Mouse (Mus musculus): ENCODE data around the gene Cep295. TPM values are rescaled to one million over a fixed set of nuclear protein-coding genes. Genes with fewer than 3 reads are reported as not detected.

Gene Cep295
- polyA plus RNA-seq (2015; fragmentation: Nextera tagmentation; extraction: Ambion mirVana), result 12.3 and 12.7 TPM in 2 replicates

GRCm38 (mm10) chr9:15357484-15358275, at the start of gene Cep295:
TSS of gene Cep295 (minus strand) at chr9:15357788.
- H3K27ac ChIP-seq (replicated peaks), result peak within 1 kb of the TSS; percentile 87
- ATAC-seq (ENCODE audit: low FRiP score, low read depth), result peak; percentile 100
- WGBS, result 2% methylated on average over 57 of the region's 60 CpGs
- H3K4me1 ChIP-seq (replicated peaks), result peaks cover 13% of the 10 kb centered on the region
- H3K4me3 ChIP-seq, result peak within 1 kb of the TSS; percentile 82
- no peaks in the 10 kb centered on the region for H3K9me3 ChIP-seq
- no peaks in the 10 kb centered on the region for H3K36me3 ChIP-seq
- H3K4me2 ChIP-seq, result peak within 1 kb of the TSS; percentile 68
- H3K9ac ChIP-seq, result peak within 1 kb of the TSS; percentile 77
- H3K27me3 ChIP-seq, result no peaks in the 10 kb centered on the region

GRCm38 (mm10) chr9:15397591-15397990, 40.0 kb upstream of the Cep295 start:
- Histone ChIP-seq H3K4me3 (no peak overlapping the region), H3K27me3 (no peaks in the 10 kb centered on the region), H3K27ac (replicated peaks) (no peak overlapping the region), H3K36me3 (no peaks in the 10 kb centered on the region), H3K4me1 (replicated peaks) (no peaks in the 10 kb centered on the region), H3K4me2 (no peak overlapping the region), H3K9me3 (no peaks in the 10 kb centered on the region), H3K9ac (no peak overlapping the region)
- ATAC-seq (ENCODE audit: low FRiP score, low read depth), result no peak
- WGBS, result 50% methylated on average over 4 of the region's 4 CpGs

- 82% methylated on average over 1 of the region's 1 CpGs for WGBS
- Histone ChIP-seq H3K27me3 (no peaks in the 10 kb centered on the region), H3K9me3 (no peaks in the 10 kb centered on the region), H3K4me1 (replicated peaks) (no peaks in the 10 kb centered on the region), H3K27ac (replicated peaks) (no peak overlapping the region), H3K9ac (no peak overlapping the region), H3K36me3 (no peaks in the 10 kb centered on the region), H3K4me2 (no peak overlapping the region), H3K4me3 (no peak overlapping the region)
- no peak for ATAC-seq (ENCODE audit: low FRiP score, low read depth)
These were observed 37.9 kb upstream of the Cep295 start for GRCm38 (mm10) chr9:15395353-15395942.

- no peak for ATAC-seq (ENCODE audit: low FRiP score, low read depth)
- no peak overlapping the region for H3K9ac ChIP-seq
- H3K36me3 ChIP-seq, result no peaks in the 10 kb centered on the region
- H3K4me1 ChIP-seq (replicated peaks), result no peaks in the 10 kb centered on the region
- 78% methylated on average over 5 of the region's 5 CpGs for whole genome bisulfite sequencing
- H3K4me3 ChIP-seq, result no peak overlapping the region
- no peak overlapping the region for H3K4me2 ChIP-seq
- no peaks in the 10 kb centered on the region for H3K9me3 ChIP-seq
- no peak overlapping the region for H3K27ac ChIP-seq (replicated peaks)
- H3K27me3 ChIP-seq, result no peaks in the 10 kb centered on the region
These were observed 29.6 kb upstream of the Cep295 start for GRCm38 (mm10) chr9:15387075-15387643.

- H3K4me2 ChIP-seq, result no peak overlapping the region
- ATAC-seq (ENCODE audit: low FRiP score, low read depth), result no peak
These were observed 26.7 kb upstream of the Cep295 start for GRCm38 (mm10) chr9:15384266-15384665.

GRCm38 (mm10) chr9:15366260-15366659, 8.7 kb upstream of the Cep295 start:
- H3K4me2 ChIP-seq, result no peak overlapping the region
- H3K4me3 ChIP-seq, result no peak overlapping the region
- H3K9ac ChIP-seq, result no peak overlapping the region
- H3K27ac ChIP-seq (replicated peaks), result no peak overlapping the region
- 44% methylated on average over 2 of the region's 2 CpGs for WGBS
- no peaks in the 10 kb centered on the region for H3K9me3 ChIP-seq
- H3K27me3 ChIP-seq, result no peaks in the 10 kb centered on the region
- no peaks in the 10 kb centered on the region for H3K4me1 ChIP-seq (replicated peaks)
- ATAC-seq (ENCODE audit: low FRiP score, low read depth), result no peak
- no peaks in the 10 kb centered on the region for H3K36me3 ChIP-seq

More at GRCm38 (mm10) chr9:15384266-15384665, 26.7 kb upstream of the Cep295 start:
- H3K27ac ChIP-seq (replicated peaks), result no peak overlapping the region
- no peaks in the 10 kb centered on the region for H3K36me3 ChIP-seq
- H3K9ac ChIP-seq, result no peak overlapping the region
- WGBS, result 67% methylated on average over 5 of the region's 5 CpGs
- H3K4me1 ChIP-seq (replicated peaks), result no peaks in the 10 kb centered on the region
- H3K27me3 ChIP-seq, result no peaks in the 10 kb centered on the region
- H3K4me3 ChIP-seq, result no peak overlapping the region
- no peaks in the 10 kb centered on the region for H3K9me3 ChIP-seq

- H3K4me2 ChIP-seq, result no peak overlapping the region
- H3K27me3 ChIP-seq, result no peaks in the 10 kb centered on the region
- H3K9ac ChIP-seq, result no peak overlapping the region
- no peaks in the 10 kb centered on the region for H3K4me1 ChIP-seq (replicated peaks)
- WGBS, result 94% methylated on average over 1 of the region's 1 CpGs
- no peak overlapping the region for H3K27ac ChIP-seq (replicated peaks)
- H3K4me3 ChIP-seq, result no peak overlapping the region
- no peaks in the 10 kb centered on the region for H3K9me3 ChIP-seq
- peak; percentile 80; the same call in 1 of the 2 replicates for ATAC-seq (ENCODE audit: low FRiP score, low read depth)
- no peaks in the 10 kb centered on the region for H3K36me3 ChIP-seq
These were observed 8.3 kb upstream of the Cep295 start for GRCm38 (mm10) chr9:15365856-15366255.

- Histone ChIP-seq H3K9ac (no peak overlapping the region), H3K4me3 (no peak overlapping the region), H3K36me3 (no peaks in the 10 kb centered on the region), H3K4me1 (replicated peaks) (no peaks in the 10 kb centered on the region), H3K27me3 (no peaks in the 10 kb centered on the region), H3K4me2 (no peak overlapping the region), H3K9me3 (no peaks in the 10 kb centered on the region), H3K27ac (replicated peaks) (no peak overlapping the region)
- WGBS, result 76% methylated on average over 1 of the region's 1 CpGs
- ATAC-seq (ENCODE audit: low FRiP score, low read depth), result no peak
These were observed 7.3 kb upstream of the Cep295 start for GRCm38 (mm10) chr9:15364843-15365242.

- peak overlapping the region; percentile 87 for H3K27ac ChIP-seq (replicated peaks)
- H3K27me3 ChIP-seq, result no peaks in the 10 kb centered on the region
- no peaks in the 10 kb centered on the region for H3K9me3 ChIP-seq
- H3K4me2 ChIP-seq, result peak overlapping the region; percentile 68
- under 1% methylated on average over 9 of the region's 9 CpGs for WGBS
- no peaks in the 10 kb centered on the region for H3K36me3 ChIP-seq
- peaks cover 13% of the 10 kb centered on the region for H3K4me1 ChIP-seq (replicated peaks)
- peak overlapping the region; percentile 77 for H3K9ac ChIP-seq
- no peak for ATAC-seq (ENCODE audit: low FRiP score, low read depth)
- peak overlapping the region; percentile 82 for H3K4me3 ChIP-seq
These were observed 588 bp downstream of the Cep295 start for GRCm38 (mm10) chr9:15356916-15357483.

- no peaks in the 10 kb centered on the region for H3K27me3 ChIP-seq
- H3K9me3 ChIP-seq, result no peaks in the 10 kb centered on the region
- H3K4me2 ChIP-seq, result no peak overlapping the region
- no peak overlapping the region for H3K27ac ChIP-seq (replicated peaks)
- H3K36me3 ChIP-seq, result peaks cover 47% of the 10 kb centered on the region
- no peak for ATAC-seq (ENCODE audit: low FRiP score, low read depth)
- H3K4me1 ChIP-seq (replicated peaks), result no peaks in the 10 kb centered on the region
- WGBS, result 89% methylated on average over 2 of the region's 2 CpGs
- no peak overlapping the region for H3K9ac ChIP-seq
- H3K4me3 ChIP-seq, result no peak overlapping the region
These were observed 7.7 kb downstream of the Cep295 start for GRCm38 (mm10) chr9:15349925-15350324.

- H3K36me3 ChIP-seq, result peaks cover 78% of the 10 kb centered on the region
- 97% methylated on average over 4 of the region's 4 CpGs for WGBS
- H3K27me3 ChIP-seq, result no peaks in the 10 kb centered on the region
- no peak overlapping the region for H3K9ac ChIP-seq
- H3K27ac ChIP-seq (replicated peaks), result no peak overlapping the region
- ATAC-seq (ENCODE audit: low FRiP score, low read depth), result no peak
- no peak overlapping the region for H3K4me2 ChIP-seq
- no peak overlapping the region for H3K4me3 ChIP-seq
- H3K4me1 ChIP-seq (replicated peaks), result no peaks in the 10 kb centered on the region
- H3K9me3 ChIP-seq, result no peaks in the 10 kb centered on the region
These were observed 19.8 kb downstream of the Cep295 start for GRCm38 (mm10) chr9:15337776-15338175.

- H3K27me3 ChIP-seq, result no peaks in the 10 kb centered on the region
- no peak overlapping the region for H3K4me2 ChIP-seq
- WGBS, result 87% methylated on average over 2 of the region's 2 CpGs
- no peak overlapping the region for H3K27ac ChIP-seq (replicated peaks)
- ATAC-seq (ENCODE audit: low FRiP score, low read depth), result no peak
- H3K9me3 ChIP-seq, result no peaks in the 10 kb centered on the region
- H3K4me1 ChIP-seq (replicated peaks), result no peaks in the 10 kb centered on the region
- H3K4me3 ChIP-seq, result no peak overlapping the region
- peaks cover 69% of the 10 kb centered on the region for H3K36me3 ChIP-seq
- H3K9ac ChIP-seq, result no peak overlapping the region
These were observed 39.3 kb downstream of the Cep295 start for GRCm38 (mm10) chr9:15318170-15318742.

Data from hindbrain, embryonic 15.5 days (tissue).